Mouse (Mus musculus) natural killer cell, adult 2 months (primary cell): ENCODE data around the gene Parp16.
"Not testable (repeated sequence)": the region's sequence is repeated elsewhere in the genome, so short reads cannot be mapped to it uniquely, and the experiment has no call there.

Experiments
- DNase-seq, 2 experiments: peaks; one replicate each; pipeline ENCODE4 v3.0.0; 2022; ENCODE audit warnings: low spot score in 2 of 2

Gene Parp16

GRCm38 (mm10) chr9:65288252-65288651 is 93.1 kb downstream of the Parp16 start:
- not testable (repeated sequence) for DNase-seq
